Mouse (Mus musculus) CH12.LX (cell line): Measurements from ENCODE around the gene Cpsf6.

Source experiments
- BHLHE40 ChIP-seq: IDR thresholded peaks from 2 replicates; pipeline ENCODE4 v1.6.1; 2011; ENCODE audit warnings: mild to moderate bottlenecking, low read depth, low read length, improper control_type of control experiment
- ETS1 ChIP-seq: conservative IDR thresholded peaks from 2 replicates; pipeline ENCODE4 v1.6.1; 2012; ENCODE audit warnings: low read depth, mild to moderate bottlenecking, inconsistent platforms, low read length, improper control_type of control experiment, moderate library complexity
- MAZ ChIP-seq: IDR thresholded peaks from 2 replicates; pipeline ENCODE4 v1.6.1; 2012; ENCODE audit warnings: low read depth, mild to moderate bottlenecking, inconsistent platforms, low read length, improper control_type of control experiment, moderate library complexity
- POLR2A ChIP-seq: IDR thresholded peaks from 2 replicates; pipeline ENCODE4 v1.6.1; 2011; ENCODE audit warnings: low read depth, mild to moderate bottlenecking, improper control_type of control experiment, low read length
- ZNF384 ChIP-seq: IDR thresholded peaks from 2 replicates; pipeline ENCODE4 v1.6.1; 2012; ENCODE audit warnings: low read depth, low read length, improper control_type of control experiment, inconsistent platforms

GRCm38 (mm10) chr10:117399839-117400238 is 20.0 kb upstream of the Cpsf6 start:
- no peak for TF ChIP-seq MAZ
- no peak for TF ChIP-seq BHLHE40
- TF ChIP-seq ETS1 = no peak
- no peak for TF ChIP-seq ZNF384
- TF ChIP-seq POLR2A = no peak
